Mouse (Mus musculus) heart, postnatal 4 days (tissue): Measurements from ENCODE around the gene Prkx. TPM values are rescaled to one million over a fixed set of nuclear protein-coding genes. Genes with fewer than 3 reads are reported as not detected.

Experiments
- DNase-seq: peaks from one replicate; pipeline ENCODE4 v3.0.0; 2021
- total RNA-seq, 2 experiments: library from RNA; stranded (reverse); gene quantifications; 2 replicates each; pipeline ENCODE4 v1.2.3; 2021

Prkx gene
- total RNA-seq: 10 to 100 TPM; 21.0 to 24.8 TPM

DNA sequence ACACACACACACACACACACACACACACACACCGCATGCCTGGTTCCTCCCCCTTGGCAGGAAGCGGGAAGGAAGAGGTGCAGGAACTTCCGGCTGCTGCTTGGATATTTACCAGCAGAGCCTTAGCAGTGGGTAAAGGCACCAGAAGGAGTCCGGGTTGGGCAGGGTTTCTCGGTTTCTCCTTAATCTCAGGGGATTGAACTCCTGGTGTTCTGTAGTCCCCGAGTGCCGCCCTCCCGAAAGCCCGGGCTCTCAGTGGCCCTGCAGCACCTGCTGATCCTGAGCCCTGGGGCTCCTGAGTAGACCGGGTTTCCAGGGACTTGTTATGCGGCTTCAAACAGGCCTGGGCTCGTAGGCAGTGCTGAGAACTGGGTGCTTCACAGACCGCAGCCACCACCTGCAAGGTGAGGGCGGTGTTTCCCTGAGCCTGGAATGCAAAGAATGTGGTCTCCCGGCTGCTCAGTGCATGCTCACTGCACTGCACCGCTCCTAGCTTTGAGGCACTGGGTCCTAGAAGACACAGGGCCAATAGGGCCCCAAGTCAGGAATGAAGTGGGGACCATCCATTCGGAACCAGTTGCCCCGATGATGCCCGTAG is at the start of gene Prkx:
Gene Prkx (minus strand): TSS at position 41 of the 598 bp plus-strand sequence.
- no peak for DNase-seq

DNA sequence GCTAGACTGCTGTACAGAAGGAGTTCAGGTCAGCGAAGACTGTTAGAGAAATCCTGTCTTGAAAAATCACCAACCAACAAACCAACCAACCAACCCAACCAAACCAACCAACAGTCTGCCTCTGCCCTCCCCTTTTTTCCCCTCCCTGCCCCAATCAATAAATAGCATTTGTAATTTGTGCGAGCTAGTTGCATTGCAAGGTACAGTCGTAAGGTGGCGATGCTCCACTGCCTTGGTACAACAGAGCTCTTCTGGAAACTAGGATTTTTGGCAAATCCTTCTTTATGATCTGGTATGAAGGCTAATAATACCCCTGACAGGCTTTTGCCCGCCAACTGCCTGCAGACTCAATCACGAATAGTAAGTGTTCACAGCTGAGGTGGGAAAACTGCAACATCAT is 16.0 kb upstream of the Prkx start:
- no peak for DNase-seq

DNA sequence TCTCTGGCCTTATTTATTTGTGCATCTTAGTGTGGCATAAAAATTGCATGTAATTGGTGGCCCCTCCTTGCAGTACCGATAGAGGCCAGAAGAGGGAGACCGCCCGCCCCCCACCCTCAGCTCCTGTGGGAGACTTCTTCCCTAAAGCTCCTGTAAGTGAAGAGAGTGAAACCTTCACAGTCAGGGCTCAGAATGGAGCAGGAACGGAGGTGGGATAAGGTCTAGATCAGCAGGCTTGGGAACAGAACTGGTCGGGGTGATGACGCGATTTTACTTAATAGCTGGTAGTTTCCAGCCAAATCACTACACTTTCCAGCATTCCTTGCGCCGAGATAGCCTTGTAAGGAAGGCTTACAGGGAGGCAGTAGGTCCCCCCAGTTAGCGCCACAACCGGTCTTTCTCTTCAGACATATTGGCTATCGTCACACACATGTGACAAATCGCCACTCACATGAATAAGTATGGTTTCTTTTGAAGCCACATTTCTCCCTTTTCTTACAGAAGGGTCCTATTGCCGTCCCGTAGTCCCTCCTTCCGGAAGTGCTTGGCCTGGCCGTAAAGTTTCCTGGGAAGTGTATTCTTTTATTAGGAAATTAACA is 14.6 kb upstream of the Prkx start:
- DNase-seq: peak; percentile 72

DNA sequence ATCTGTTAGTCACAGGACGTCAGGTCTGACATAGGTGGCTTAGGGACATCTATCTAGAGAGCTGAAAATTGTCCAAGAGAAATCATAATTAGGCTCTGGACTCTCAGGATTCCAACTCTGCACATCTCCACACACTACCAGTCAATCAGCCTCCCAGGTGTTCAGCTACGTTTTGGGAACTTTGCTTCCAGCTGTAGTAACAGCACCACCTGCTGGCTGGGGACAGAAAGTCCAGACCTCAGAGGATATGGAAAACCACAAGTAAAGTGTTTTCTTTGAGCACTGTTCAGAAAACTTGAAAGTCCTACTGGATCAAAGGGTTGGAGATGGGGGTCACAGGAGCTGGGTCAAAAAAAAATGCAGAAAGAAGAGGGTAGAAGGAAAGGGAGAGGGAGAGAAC is 12.5 kb upstream of the Prkx start:
- DNase-seq: peak; percentile 60

DNA sequence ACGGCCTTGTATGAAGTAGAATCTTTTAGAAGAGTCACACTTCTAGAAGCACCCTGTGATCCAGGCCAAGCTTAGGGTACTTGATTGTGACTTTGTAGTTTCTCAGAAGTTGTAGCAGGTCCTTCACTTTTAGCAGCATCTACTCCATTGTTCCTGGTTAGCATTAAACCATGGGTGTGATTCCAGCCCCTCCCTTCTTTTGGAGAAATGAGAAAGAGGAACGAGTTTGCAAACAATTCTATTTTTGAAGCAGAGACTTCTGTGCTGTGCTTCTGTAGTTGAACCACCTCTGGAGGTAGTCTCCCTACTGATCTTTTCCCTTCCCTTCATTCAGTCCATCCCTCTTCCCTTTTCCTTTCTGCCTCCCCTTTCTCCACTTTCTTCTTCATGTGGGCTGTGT is 6.2 kb upstream of the Prkx start:
- DNase-seq: no peak

DNA sequence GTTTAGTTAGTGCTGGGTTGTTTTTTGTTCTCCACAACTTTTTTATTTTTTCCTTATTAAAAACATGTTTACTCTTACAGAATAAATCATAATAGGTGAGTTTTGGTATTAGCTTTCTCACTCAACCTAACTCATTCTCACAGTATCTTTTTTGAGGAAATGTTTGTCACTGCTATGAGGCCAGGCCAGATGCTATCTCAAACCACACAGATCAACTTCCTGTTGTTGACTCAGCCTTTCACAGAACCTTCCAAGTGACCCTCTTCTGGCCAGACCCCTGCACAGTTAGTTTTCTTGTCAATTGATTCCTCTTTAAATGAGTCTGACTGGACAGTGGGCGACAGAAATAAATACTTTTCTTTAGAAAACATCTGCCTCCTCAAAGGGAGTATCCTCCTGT is 5.5 kb upstream of the Prkx start:
- DNase-seq: no peak

DNA sequence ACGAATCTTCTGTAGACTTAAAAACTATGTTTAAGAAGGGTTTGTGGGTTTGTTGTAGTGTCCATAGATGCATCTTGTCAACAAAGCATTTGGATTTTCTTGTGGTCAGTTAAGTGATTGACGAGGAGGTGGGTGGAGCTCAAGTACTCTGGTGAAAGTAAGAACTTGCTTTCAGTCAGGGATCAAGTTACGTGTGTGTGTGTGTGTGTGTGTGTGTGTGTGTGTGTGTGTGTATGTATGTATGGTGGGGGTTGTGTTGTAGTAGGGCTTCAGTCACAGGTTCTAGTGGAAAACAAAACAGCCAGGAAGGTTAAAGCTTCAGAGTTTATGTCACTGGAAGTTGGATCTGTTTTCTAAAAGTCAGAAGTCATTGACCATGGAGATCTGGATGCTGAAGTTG is 3.5 kb upstream of the Prkx start:
- no peak for DNase-seq

DNA sequence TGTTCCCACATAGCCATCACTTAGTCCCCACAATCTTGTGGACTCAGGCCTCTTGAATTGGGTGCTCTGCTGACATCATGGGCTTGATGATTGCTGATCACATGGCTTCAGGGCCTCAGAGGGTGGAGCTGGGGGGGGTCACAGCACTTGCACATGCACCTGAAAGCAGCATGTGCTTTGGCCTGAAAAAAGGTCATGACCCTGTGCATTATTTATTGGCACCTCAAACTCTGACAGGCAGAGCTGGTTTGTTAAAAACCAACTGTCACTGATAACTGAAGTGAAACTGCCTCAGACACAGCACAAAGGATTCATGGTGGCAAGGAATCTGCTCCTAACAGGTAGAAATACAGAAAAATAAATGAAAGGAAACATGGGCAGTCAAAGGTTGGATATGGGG is 1.7 kb upstream of the Prkx start:
- no peak for DNase-seq

DNA sequence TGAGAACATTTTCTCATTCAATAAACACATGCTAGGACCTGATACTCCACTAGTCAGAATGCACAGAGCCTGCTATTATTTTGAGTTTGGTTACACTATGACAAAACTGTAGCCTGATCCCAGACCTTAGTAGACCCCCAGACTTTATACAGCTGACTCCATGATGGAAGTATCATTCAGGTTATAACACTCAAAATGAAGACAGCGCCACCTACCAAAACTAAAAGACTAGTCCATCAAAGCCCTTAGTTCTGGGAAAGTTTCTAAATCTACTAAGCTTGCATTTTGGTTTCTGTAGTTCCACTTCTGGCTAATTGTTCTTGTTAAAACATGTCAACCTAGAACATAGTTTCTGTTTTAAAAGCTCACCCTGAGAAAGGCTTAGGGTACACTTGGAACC is 838 bp upstream of the Prkx start:
- no peak for DNase-seq

DNA sequence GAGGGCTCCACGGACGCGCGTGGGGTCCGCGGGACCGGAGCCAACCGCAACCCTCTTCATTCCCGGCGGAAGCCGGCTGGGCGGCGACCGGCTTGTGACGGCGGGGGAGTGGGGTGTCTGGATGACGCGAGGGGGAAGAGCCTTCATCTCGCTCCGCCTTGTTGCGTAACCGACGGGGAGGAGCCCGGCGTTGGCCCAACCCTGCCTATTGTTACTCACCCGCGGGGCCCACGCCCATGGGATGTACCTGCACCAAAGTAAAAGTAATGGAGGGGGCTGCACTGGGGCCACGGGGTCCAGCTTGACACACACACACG is 262 bp downstream of the Prkx start:
- peak; percentile 92 for DNase-seq

DNA sequence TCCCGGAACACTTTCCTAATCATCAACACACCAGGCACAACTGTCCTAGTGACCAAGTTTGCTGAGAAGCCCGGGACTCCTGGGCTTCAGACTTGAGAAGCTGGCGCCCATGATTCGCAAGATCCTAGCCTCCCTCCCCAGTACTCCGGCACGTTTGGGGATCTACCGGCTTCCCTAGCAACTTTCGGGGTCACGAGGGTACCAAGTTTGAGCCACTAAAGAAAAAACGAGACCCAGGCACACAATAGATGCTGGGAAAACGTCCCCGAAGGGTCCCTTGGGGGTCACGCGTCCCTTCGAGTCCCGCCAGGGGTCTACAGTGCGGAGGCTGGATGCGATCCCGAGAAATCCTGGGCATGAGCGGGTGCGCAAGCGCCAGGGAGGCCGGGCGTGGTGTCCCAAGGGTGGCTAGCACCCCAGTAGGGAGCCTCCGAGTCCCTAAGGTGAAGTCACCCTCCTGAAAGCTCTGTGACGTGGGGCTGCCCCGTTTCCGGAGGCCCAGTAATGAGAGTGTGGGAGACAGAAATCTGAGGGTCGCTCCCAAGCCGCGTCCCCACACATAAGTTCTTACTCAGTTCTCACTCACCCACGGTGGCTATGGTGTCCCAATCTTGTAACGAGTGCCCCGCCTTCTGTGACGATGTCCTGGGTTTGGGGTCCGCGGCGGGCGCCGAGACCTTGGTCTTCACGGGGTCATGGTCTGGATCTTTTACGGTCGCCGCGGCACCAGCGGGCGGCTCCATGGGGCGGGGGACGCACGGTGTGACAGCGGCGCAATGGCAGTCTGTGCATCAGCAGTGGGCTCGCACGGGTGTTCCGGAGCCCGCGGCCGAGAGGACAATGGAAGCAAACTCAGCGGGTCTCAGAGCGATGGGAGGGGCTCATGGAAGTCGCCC is 868 bp downstream of the Prkx start:
- DNase-seq: peak; percentile 30

DNA sequence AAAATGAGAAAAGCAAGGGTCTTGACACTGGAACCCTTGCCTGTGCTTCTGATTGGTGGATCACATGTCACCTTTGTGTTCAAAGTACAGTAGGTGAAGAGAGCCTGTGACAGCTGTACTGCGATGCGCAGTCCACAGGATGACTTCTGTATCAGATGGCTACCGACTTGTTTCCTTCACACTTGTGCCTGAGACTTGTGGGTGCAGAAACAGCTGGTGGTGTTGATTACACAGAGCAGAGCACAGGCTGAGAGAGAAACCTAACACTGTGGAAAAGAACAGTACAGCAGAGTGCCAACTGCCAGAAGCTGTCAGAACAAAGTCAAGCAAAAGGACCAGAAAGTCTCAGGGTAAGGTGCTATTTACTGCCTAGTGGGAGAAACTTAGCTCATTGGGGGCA is 7.4 kb downstream of the Prkx start:
- DNase-seq: no peak

DNA sequence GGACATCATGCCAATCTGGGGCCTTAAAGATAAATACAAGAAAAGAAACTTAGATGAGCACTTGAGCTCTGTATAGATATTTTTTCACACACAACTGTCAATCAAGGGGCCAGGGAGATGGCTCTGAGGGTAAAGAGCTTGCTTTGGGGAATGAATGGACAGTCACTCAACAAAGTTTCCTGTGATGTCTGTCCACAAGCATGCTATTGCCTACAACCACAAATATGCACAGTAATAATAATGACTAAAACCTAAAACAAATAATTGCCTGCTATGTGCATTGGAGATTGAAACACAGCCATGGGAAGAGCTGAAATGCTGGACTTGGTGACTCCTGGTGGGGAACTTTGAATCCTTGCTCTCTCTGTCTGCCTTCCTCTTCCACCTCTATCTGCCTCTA is 9.7 kb downstream of the Prkx start:
- DNase-seq: no peak

DNA sequence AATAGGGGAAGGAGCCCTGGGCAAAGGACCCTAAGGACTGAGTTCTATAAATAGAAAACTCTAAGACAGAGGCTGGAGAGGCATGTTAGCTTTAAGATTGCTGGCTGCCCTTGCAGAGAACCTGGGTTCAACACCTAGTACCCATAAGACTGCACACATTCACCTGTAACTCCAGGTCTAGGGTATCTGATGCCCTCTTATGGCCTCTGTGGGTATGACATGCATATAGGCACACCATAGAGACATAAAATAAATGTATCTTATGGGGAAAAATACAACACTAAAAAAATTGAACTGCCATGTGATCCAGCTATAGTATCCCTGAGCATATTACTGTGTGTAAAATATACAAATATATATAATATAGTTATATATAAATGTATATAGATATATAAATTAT is 18.3 kb downstream of the Prkx start:
- no peak for DNase-seq

DNA sequence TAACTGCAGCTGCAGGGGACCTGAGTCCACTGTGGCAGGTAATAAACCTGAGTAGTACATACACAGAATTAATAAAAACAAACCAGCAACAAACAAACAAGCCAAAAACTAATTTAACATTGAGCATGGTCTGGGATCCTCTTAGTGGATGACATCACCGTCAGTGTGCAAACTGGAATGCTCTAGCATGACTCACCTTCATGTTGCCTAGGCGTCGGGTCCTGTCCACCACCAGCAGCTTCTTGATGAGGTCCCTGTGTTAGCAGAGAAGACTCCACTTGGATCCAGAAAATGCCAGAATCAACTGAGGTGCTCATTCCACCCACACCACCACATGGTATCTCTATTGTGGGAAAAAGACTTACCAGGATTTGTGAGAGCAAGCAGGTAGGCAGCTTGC is 30.9 kb downstream of the Prkx start:
- DNase-seq: no peak

DNA sequence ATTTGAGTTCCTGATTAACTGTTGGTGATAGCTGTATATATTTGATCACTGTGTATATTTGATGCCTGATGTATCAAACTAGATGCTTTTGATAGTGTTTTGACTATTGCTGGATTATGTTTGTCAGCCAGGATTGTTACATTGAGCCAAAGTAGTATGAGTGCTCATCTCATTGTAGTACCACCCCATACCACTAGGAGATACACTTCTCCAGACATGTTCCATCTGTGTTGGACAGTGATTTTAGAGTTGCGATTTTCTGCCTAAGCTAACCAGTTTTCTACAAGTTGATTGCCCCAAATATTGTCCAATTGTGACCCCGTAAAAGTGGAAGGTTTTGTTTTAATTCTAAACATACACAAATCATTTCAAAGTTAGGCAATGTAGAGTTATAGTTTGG is 51.8 kb downstream of the Prkx start:
- DNase-seq: no peak

DNA sequence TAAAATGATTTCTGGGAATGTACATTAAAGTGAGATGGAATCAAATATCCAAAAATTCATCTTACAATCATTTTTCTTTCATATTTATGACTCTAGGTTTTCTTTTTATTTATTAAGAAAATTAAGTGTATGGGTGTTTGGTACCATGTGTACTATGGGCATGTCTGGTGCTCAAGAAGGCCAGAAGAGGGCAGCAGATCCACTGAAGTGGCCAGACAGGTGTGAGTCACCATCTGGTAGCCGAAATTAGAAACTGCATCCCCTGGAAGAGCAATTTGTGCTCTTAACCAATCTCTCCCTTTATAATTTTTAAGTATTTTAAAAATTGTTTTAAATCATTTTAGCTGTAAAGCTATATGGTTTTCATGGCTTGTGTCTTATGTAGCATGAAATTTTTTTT is 54.7 kb downstream of the Prkx start:
- peak; percentile 27 for DNase-seq

DNA sequence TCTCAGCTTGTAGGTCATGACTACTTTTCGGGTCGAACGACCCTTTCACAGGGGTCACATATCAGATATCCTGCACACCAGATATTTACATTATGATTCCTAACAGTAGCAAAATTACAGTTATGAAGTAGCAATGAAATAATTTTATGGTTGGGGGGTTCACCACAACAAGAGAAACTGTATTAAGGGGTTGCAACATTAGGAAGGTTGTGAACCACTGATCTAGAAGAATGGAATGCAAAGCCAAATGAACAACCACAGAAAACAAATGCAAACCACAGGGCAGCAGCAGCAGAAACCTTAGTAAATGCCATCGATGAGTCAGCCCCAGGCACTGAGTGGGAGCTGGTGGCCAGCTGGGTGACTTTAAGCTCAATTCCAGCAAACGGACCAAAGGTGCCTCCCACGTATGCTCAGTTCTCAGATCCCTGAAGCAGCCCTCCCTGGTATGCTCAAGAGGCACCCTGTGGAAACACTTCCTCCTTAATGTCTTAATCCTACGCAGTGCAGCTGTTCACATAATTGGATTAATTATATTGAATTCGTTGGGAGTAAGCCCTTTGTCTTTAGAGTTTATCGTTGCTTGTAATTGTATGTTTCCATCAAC is 62.0 kb downstream of the Prkx start:
- DNase-seq: no peak

DNA sequence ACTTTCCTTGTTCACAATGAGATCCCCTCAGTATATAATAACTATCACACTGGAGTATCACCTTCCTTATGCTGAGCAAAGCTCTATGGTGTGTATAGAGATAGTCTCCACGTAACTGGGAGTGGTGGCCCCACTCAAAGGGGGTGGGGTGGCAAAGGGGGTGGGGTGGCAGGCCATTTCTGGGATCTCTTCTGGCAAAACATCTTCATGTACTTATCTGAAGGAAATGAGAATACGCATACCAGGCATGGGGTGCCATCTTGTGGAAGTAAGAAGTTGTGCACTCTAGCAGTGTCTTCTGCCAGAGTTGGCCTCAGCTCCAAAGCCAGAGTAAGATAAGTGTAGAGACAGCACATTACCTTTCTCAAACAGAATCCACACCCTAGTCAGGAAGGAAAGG is 75.8 kb downstream of the Prkx start:
- DNase-seq: peak; percentile 31
